Mouse (Mus musculus): ENCODE results near the gene Kcnv2.

Kcnv2 gene

GRCm38 (mm10) chr19:27322281-27322680 is at the start of gene Kcnv2:
Kcnv2 (plus strand) TSS chr19:27322588.
- no peak for DNase-seq

DNA sequence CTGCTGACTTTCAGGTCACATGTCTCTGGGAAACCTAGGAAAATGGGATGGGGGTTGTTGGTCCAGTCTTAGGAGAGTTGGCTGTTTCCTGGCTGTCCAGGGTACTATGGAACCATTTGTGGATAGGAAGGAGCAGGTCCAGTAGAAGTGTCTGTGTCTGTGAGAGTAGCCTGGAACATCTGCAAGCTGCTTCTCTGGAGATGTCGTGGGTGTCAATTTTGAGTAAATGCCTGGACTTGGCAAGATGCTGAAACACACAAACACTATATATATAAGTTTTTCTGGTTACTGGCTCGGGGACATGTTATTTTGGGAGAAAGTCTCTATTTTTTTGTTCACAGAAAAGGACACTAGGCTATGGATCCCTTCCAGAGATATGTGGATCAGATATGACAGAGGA is 49.0 kb upstream of the Kcnv2 start:
- DNase-seq: no peak

DNA sequence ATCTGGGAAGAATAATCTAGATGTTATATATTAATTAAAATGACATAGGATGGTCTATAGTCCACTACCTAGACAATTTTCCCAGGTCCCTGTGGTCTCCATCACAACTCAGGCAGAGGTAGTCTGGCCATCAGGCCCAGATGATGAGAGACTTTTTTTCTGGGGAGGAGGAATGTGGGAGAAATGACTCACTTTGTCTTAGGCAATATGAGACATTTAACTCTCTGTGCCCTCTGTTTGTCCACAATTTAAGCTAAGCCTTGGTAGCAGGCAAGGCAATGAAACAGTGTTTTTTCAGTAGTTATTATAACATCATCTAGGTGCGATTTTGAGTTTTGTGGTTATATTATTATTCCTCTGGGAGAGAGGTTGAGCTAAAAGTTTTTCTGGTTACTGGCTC is 48.0 kb upstream of the Kcnv2 start:
- DNase-seq: no peak

DNA sequence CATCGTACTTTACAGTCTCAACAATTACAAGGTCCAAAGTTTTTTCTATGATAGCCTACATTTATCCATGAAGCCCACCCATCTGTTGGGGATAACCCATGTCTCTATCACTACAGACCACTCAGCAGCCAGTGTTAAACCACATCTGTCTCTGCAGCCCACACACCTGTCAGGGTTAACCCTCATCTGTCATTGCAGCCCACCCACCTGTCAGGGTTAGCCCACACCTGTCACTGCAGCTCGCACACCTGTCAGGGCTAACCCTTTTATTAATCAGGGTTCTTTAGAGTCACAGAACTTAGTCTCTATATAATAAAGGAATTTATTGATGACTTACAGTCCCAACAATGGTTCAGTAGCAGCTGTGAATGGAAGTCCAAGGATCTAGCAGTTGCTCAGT is 43.2 kb upstream of the Kcnv2 start:
- DNase-seq: no peak

DNA sequence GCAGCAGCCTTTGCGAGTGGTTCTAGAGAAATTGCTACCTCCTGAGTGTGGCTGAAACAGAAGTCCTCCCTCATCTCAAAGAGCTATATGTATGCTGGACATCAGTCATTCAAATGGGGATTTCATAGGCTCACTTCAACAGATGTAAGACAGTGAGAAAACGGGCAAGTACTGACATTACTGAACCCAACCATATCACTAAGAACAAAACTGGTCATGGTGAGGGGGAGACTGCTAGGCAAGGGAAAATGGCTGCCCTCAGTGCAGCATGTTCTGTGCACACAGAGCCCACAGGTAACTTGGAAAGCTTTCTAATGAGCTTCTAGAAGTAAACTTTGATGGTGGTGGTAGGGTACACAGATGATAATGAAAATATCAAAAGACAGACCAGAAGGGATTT is 12.3 kb upstream of the Kcnv2 start:
- no peak for DNase-seq

DNA sequence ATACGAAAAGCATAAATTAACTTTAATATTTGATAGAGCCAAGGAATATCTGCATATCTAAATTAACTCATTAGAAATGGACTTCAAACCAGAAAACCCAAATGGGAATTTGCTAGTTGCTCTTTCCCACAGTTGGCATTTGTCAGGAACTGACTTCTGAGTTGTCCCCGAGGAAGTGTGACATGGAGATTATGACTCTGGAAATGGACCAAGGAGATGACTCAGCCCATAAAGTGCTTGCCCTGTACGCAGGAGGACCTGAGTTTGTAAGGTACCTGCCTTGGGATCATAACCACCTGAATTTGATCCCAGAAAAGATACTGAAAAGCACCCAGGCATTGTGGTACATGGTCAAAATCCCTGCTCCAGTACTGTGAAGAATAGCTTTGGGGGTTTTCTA is 11.1 kb upstream of the Kcnv2 start:
- DNase-seq: no peak

DNA sequence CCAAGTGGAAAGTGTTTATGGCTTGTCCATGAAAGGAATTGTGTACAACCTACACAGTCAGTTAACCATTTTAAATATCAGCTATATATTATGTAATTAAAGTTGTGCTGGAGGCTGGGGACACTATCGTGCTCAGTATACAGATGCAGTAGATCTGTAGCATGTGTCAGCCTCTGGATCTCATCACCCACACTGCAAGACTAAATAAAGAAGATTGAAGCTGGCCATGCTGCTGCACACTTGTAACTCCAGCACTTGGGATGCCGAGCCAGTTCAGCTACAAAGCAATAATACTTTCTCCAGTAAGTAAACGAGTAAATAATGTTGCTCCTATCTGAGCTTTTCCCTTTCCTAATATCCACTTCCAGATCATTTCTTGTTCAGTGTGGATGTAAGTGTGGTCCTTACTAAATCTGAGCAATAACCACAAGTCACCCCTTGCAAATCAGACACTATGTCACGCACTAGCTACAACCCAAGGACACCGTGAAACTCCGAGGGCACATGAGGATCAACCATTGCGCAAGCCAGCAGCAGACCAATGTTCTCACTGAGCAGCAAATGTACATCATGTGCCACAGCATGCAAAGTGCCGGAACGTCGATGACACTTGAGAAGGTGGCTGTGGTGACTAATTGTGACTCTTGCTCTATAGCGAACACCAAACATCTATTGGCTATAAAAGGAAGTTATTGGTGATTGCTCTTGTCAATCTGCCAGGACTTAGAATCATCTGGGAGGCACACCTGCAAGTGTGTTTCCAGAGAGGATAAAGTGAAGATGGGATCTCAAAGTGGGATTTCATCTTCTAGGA is 9.9 kb upstream of the Kcnv2 start:
- no peak for DNase-seq

DNA sequence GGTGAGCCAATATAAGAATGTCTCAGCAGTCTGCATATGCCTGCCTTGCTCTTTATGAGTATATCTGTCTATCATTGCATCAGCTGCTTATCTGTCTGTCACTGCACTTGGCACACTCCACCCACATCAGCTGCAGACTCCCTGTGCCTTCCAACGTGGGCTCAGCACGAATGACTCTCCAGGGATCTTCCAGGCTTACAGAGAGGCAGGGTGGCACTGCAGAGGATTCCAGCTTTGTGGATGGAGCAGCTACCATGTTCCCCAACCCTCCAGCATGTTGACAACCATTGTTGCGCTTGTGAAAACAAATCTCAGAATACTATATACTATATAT is 9.3 kb upstream of the Kcnv2 start:
- no peak for DNase-seq

DNA sequence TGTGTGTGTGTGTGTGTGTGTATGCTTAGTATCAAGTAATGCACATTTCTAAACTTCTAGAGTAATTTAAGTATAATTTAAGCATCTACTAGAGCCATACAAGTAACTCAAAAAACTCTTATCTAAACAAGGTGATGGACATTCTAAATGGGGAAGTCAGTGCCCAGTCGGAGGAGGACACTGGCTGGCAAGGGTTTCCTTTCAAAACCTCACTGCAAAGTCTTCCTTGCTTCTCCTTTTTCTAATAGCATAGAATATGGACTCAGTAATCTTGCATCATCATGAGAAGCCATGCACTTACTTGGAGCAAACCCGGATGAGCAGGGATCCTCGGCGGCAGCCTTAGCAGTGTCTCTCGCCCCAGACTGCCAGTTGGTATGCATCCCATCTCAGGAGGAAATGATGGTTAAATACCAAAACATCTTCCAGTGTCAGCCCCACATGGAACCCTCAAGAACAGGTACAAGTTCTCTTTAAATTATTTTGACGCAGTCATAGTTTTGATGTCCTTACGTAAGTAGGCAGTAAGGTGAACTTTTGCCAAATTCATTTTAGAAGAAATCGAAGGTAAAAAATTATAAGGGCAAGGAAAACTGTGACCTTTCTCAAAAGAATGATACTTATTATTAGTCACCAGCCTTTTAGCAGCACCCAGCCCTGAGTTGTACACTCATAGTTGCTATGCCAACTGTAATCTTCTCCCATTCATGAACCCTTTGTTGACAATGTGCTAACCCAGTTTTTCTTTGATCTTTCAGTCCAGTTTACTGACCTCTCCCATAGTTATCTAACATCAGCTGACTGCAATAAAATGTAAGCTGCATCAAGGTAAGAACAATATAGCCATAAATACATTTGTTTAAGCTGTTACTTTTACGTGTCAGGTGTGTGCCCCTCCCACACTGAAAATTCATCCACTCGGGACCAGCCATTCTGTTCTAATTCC is 5.8 kb upstream of the Kcnv2 start:
- DNase-seq: no peak

GRCm38 (mm10) chr19:27317337-27317736 is 5.1 kb upstream of the Kcnv2 start:
- DNase-seq: no peak

- no peak for DNase-seq
Observed at GRCm38 (mm10) chr19:27322911-27323627, 681 bp downstream of the Kcnv2 start.

- DNase-seq: no peak
Observed at GRCm38 (mm10) chr19:27325558-27325957, 3.2 kb downstream of the Kcnv2 start.

DNA sequence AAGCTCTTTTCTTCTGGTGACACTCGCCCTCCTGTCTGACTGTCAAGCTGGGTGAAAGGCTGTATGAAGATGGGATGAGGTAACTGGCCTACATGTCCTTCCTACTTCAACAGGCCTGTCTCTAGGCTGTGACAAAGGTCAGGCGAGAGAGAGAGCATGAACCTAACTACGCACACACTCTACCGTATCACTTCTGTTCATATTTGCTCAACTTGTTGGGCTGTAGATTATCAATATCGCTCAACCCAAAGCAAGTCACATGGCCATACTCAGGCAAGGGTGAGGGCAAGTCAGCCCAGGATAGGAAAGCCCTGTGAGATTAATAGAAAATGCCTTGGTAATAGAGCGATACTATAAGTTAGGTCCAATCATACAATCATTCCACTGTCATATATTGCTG is 5.2 kb downstream of the Kcnv2 start:
- no peak for DNase-seq

GRCm38 (mm10) chr19:27328166-27328565 is 5.8 kb downstream of the Kcnv2 start:
- DNase-seq: no peak

DNA sequence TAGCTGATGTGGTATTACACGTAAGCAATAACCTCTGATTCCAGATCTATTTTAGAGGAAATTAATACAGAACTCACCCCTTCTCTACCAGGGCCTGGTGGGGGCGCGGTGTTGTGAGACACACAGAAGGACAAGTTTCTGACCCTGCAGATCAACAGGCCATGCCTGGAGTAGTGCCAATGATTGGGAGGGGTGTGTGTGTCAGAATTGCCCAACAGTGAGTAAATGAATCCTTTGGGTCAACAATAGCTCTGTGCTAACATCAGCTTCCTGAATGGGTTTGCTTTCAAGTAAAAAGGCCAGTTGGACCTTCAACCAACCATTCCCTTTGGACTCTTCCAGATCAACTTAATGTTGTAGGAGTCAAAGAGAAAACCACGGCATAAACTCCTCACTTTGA is 6.3 kb downstream of the Kcnv2 start:
- no peak for DNase-seq

GRCm38 (mm10) chr19:27332207-27332794 is 9.9 kb downstream of the Kcnv2 start:
- DNase-seq: peak; percentile 4 to 9

GRCm38 (mm10) chr19:27336126-27336917 is 13.9 kb downstream of the Kcnv2 start:
- DNase-seq: no peak

DNA sequence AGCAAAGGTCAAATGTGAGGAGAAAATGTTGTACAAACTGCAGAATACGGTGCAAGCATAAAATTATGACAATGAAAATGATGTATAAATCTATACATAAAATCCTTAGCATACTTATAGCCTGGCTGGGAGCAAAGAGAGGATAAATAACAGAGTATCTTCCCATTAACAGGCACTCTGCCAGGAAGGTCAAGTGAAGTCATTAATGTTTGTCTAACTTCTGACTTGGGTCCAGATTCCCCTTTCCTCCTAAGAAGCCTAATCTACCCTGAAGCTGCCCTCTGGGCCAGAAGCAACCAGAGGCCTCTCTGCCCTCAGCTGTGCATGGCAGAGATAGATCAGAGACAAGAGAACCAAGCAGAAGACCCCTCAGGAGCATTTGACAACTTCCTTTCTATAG is 24.1 kb downstream of the Kcnv2 start:
- DNase-seq: no peak

DNA sequence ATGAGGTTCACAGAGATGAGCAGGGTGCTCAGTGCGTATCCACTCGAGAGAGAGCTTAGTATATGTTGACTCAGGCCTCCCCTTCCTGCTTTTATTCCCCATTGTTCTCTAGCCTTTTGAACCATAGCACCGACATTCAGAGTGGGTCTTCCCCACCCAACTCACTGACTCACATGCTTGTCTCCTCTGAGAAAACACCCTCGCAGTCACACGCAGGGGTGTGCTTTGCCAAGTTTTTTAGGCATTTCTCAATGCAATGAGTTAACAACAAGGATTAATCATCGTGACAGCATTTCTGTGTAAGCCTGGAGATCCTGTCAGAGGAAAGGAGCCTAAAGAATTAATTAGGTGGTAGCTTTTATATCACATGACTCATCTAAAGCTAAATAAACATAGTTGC is 29.3 kb downstream of the Kcnv2 start:
- no peak for DNase-seq

GRCm38 (mm10) chr19:27360381-27360780 is 38.0 kb downstream of the Kcnv2 start:
- DNase-seq: no peak

GRCm38 (mm10) chr19:27363891-27364290 is 41.5 kb downstream of the Kcnv2 start:
- DNase-seq: no peak

DNA sequence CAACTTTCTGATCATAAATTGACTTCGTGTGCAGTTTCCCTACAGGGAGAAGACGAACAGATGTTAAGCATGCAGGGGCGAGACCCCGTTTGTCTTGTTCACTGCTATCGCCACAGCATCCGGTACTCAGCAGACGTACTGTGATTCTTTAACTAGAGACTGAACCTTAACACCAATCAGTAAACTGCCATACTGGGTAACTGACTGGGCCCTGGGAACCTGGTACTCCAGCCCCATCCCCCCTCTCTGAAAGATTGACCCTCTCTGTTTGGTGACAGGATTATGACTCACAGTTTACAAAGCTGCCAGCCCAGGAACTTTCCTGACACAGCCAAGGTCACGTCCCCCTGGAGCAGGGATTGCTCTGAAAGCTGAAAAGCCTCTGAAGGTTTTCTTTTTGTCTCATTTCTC is 42.1 kb downstream of the Kcnv2 start:
- peak in 1 of 2 experiments; percentile 9 for DNase-seq
